Mouse (Mus musculus): ENCODE measurements around the gene Stard9. TPM values are rescaled to one million over a fixed set of nuclear protein-coding genes. Genes with fewer than 3 reads are reported as not detected.

Gene Stard9
- polyA plus RNA-seq, 1 experiment from 2014 or later = 6.2 TPM

DNA sequence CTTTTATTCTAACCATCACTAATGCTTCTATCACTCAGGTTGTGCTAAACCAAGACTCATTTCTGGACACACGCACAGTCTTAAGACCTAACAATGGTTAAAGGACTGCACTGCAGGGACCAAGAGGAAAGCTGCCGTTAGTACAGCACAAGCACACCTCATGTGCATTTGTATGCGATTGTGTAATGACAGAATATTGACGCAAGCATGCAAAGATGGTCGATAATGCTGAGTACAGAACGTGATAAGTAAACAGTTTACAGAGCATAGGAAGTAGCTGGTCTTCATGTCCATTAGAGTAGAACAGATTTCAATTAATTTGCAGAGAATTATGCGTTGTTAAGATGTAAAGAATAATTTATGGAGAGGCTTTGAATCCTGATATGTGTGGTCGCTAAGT lies 11.9 kb downstream of the Stard9 start:
- no peaks in the 10 kb centered on the region for H3K27me3 ChIP-seq (replicated peaks; ENCODE audit: control insufficient read depth, insufficient read depth, low read length)
- H3K9me3 ChIP-seq (ENCODE audit: control insufficient read depth, low read length) = no peaks in the 10 kb centered on the region
- no peaks in the 10 kb centered on the region for H3K4me1 ChIP-seq (replicated peaks; ENCODE audit: control insufficient read depth, insufficient read depth, low read length)
- no peaks in the 10 kb centered on the region for H3K36me3 ChIP-seq (ENCODE audit: control insufficient read depth, insufficient read depth, low read length)
- no peak overlapping the region for H3K4me3 ChIP-seq (ENCODE audit: low read depth, low read length)
- ATAC-seq (replicated peaks; ENCODE audit: low FRiP score, low TSS enrichment, low read depth) (no peak), DNase-seq (ENCODE audit: low spot score) (no peak)
- WGBS = 87% methylated on average over 8 of the region's 8 CpGs
- H3K9ac ChIP-seq (ENCODE audit: low read length) = no peak overlapping the region
- H3K4me2 ChIP-seq (ENCODE audit: low read length) = no peak overlapping the region
- H3K27ac ChIP-seq (ENCODE audit: low read depth) = no peak overlapping the region

DNA sequence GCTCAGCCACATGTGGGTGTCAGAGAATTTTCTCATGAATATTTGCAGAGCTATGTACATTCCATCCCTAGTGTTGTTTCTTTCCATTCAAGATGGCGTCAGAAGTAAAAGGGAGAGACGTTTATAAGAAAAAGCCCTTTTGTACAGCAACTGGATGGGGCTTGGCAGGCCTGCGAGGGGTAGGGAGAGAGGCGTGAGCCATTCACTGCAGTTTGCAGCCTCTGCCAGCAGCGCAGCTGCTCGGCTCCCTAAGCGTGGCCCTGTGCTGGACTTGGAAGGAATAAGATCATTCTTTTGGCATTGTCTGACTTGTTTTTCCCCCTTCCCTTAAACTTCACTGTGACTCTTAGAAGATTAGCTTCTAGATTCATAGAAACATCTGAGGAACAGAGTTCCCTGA lies 14.9 kb downstream of the Stard9 start:
- H3K9me3 ChIP-seq (ENCODE audit: control insufficient read depth, low read length) = no peaks in the 10 kb centered on the region
- no peaks in the 10 kb centered on the region for H3K27me3 ChIP-seq (replicated peaks; ENCODE audit: control insufficient read depth, insufficient read depth, low read length)
- H3K36me3 ChIP-seq (ENCODE audit: control insufficient read depth, insufficient read depth, low read length) = no peaks in the 10 kb centered on the region
- H3K4me3 ChIP-seq (ENCODE audit: low read depth, low read length) = no peak overlapping the region
- WGBS = 69% methylated on average over 7 of the region's 7 CpGs
- no peak overlapping the region for H3K4me2 ChIP-seq (ENCODE audit: low read length)
- no peak overlapping the region for H3K9ac ChIP-seq (ENCODE audit: low read length)
- DNase-seq (ENCODE audit: low spot score) = no peak
- H3K4me1 ChIP-seq (replicated peaks; ENCODE audit: control insufficient read depth, insufficient read depth, low read length) = no peaks in the 10 kb centered on the region
- H3K27ac ChIP-seq (ENCODE audit: low read depth) = no peak overlapping the region
- ATAC-seq (replicated peaks; ENCODE audit: low FRiP score, low TSS enrichment, low read depth) = no peak

DNA sequence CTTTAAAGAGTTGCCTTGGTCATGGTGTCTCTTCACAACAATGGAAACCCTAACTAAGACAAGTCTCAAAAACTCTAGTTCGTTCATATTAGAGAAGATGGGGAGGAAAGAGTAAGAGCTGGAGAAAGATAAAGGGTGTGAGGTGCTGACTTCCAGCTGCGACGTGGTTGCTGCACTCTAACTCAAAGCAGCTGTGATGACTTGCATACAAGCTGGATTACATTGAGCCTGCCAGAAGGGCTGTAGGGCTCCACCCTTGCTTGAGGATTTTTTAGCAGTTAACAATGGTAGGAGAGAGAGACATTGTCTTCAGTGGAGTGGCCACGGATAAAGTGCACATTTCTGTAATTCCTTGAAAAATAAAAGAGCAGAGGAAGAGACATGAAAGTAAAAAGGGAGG lies 17.9 kb downstream of the Stard9 start:
- Histone ChIP-seq H3K9me3 (ENCODE audit: control insufficient read depth, low read length) (no peaks in the 10 kb centered on the region), H3K36me3 (ENCODE audit: control insufficient read depth, insufficient read depth, low read length) (no peaks in the 10 kb centered on the region), H3K27ac (ENCODE audit: low read depth) (no peak overlapping the region), H3K4me3 (ENCODE audit: low read depth, low read length) (no peak overlapping the region), H3K4me2 (ENCODE audit: low read length) (no peak overlapping the region), H3K9ac (ENCODE audit: low read length) (no peak overlapping the region), H3K27me3 (replicated peaks; ENCODE audit: control insufficient read depth, insufficient read depth, low read length) (no peaks in the 10 kb centered on the region), H3K4me1 (replicated peaks; ENCODE audit: control insufficient read depth, insufficient read depth, low read length) (no peaks in the 10 kb centered on the region)
- ATAC-seq (replicated peaks; ENCODE audit: low FRiP score, low TSS enrichment, low read depth) (no peak), DNase-seq (ENCODE audit: low spot score) (no peak)
- 81% methylated on average over 4 of the region's 4 CpGs for WGBS

DNA sequence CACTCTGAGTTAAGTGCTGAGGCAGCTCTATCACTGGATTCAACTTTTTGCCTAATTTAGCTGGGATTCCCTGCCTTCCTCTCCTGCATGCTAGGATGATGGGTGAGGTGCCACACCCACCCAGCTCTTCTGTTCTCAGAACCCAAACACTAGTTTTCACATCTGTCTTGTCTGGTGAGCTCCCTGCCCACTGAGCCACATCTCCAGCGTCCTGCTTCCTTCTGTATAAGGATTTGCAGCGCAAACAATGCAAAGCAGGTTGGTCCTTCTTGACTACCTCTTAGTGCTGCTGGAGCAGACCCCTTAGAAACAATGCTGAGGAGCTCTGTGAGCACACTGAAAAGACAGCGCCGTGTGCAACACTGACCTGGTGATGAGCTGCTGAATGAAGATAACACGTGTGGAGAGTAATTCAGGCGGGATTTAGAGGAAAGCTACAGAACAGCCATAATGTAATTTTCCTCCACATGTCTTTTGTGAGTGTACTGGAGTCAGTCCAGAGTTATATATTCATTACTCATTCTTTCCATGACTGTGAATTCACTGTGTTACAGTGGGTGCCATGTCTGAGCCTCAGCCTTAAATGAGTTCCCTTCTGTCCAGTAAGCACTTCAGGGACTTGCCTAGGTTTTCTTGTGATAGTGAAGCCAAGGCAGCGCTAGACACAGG lies 23.5 kb downstream of the Stard9 start:
- Histone ChIP-seq H3K4me1 (replicated peaks; ENCODE audit: control insufficient read depth, insufficient read depth, low read length) (no peaks in the 10 kb centered on the region), H3K27ac (ENCODE audit: low read depth) (no peak overlapping the region; the same call in 1 of the 2 replicates), H3K4me2 (ENCODE audit: low read length) (no peak overlapping the region), H3K36me3 (ENCODE audit: control insufficient read depth, insufficient read depth, low read length) (no peaks in the 10 kb centered on the region), H3K27me3 (replicated peaks; ENCODE audit: control insufficient read depth, insufficient read depth, low read length) (no peaks in the 10 kb centered on the region), H3K4me3 (ENCODE audit: low read depth, low read length) (no peak overlapping the region), H3K9ac (ENCODE audit: low read length) (no peak overlapping the region), H3K9me3 (ENCODE audit: control insufficient read depth, low read length) (no peaks in the 10 kb centered on the region)
- DNase-seq (ENCODE audit: low spot score) = no peak
- 75% methylated on average over 7 of the region's 7 CpGs for WGBS
- no peak for ATAC-seq (replicated peaks; ENCODE audit: low FRiP score, low TSS enrichment, low read depth)

DNA sequence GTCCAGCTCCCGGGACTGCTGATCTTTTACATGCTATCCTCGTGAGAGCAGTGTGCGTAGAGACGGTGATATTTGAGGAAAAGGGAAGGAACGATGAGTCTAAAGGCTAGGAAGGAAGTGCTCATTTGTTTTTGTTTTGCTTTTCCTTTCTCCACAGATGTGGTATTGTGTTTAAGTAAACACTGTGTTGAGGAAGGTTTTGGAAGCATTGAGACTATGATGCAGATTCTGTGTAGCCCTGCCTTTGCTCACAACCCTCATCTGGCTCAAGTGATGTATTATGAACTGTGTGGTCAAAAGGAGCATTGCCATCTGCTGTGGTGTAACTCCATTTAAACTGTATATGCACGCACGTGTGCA lies 24.0 kb downstream of the Stard9 start:
- no peak overlapping the region for H3K9ac ChIP-seq (ENCODE audit: low read length)
- DNase-seq (ENCODE audit: low spot score) (no peak), ATAC-seq (replicated peaks; ENCODE audit: low FRiP score, low TSS enrichment, low read depth) (no peak)
- no peak overlapping the region for H3K4me2 ChIP-seq (ENCODE audit: low read length)
- 81% methylated on average over 7 of the region's 7 CpGs for WGBS
- no peaks in the 10 kb centered on the region for H3K27me3 ChIP-seq (replicated peaks; ENCODE audit: control insufficient read depth, insufficient read depth, low read length)
- no peaks in the 10 kb centered on the region for H3K36me3 ChIP-seq (ENCODE audit: control insufficient read depth, insufficient read depth, low read length)
- H3K4me1 ChIP-seq (replicated peaks; ENCODE audit: control insufficient read depth, insufficient read depth, low read length) = no peaks in the 10 kb centered on the region
- no peak overlapping the region for H3K4me3 ChIP-seq (ENCODE audit: low read depth, low read length)
- H3K9me3 ChIP-seq (ENCODE audit: control insufficient read depth, low read length) = no peaks in the 10 kb centered on the region
- H3K27ac ChIP-seq (ENCODE audit: low read depth) = no peak overlapping the region; the same call in 1 of the 2 replicates

DNA sequence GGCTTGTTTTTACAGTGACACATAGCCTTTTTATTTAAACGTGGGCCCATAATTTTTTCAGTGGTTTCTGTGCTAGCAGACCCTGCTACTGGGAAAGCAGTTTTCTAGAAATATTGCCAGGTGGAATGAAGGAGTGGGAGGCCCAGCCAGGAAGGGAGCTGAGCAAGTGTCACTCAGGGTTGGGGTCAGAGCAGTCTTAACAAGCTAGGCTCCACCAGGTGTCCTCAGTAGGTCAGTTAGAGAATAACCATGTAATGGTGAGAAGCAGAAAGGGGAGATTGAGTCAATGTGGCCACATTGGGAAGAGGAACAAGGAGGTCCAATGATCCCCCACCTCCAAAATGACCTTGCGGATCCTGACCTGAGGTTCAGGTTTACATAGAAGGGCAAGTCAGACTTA lies 25.8 kb downstream of the Stard9 start:
- H3K36me3 ChIP-seq (ENCODE audit: control insufficient read depth, insufficient read depth, low read length) = no peaks in the 10 kb centered on the region
- no peaks in the 10 kb centered on the region for H3K4me1 ChIP-seq (replicated peaks; ENCODE audit: control insufficient read depth, insufficient read depth, low read length)
- ATAC-seq (replicated peaks; ENCODE audit: low FRiP score, low TSS enrichment, low read depth) = no peak
- H3K9ac ChIP-seq (ENCODE audit: low read length) = no peak overlapping the region
- H3K27ac ChIP-seq (ENCODE audit: low read depth) = no peak overlapping the region
- H3K9me3 ChIP-seq (ENCODE audit: control insufficient read depth, low read length) = no peaks in the 10 kb centered on the region
- no peak overlapping the region for H3K4me3 ChIP-seq (ENCODE audit: low read depth, low read length)
- WGBS = 83% methylated on average over 2 of the region's 2 CpGs
- no peak for DNase-seq (ENCODE audit: low spot score)
- no peaks in the 10 kb centered on the region for H3K27me3 ChIP-seq (replicated peaks; ENCODE audit: control insufficient read depth, insufficient read depth, low read length)
- no peak overlapping the region for H3K4me2 ChIP-seq (ENCODE audit: low read length)

DNA sequence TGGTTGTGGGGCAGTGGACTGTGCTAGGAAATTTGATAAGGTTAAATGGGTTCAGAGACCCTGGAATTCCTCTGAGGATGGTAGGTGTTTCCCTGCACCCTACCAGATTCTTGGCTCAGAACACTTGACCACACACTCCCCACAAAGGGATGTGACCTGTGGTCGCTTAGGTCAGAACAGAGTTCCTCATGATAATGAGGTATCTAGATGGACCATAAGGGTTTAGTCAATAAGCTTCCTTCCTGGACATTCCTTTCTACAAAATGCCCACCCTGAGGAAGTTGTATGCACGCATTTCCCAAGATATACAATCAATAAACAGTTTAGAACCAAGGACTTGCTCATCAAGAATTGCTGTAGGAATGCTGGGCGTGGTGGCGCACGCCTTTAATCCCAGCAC lies 27.0 kb downstream of the Stard9 start:
- 90% methylated on average over 5 of the region's 5 CpGs for WGBS
- Histone ChIP-seq H3K27ac (ENCODE audit: low read depth) (no peak overlapping the region), H3K9ac (ENCODE audit: low read length) (no peak overlapping the region), H3K36me3 (ENCODE audit: control insufficient read depth, insufficient read depth, low read length) (no peaks in the 10 kb centered on the region), H3K27me3 (replicated peaks; ENCODE audit: control insufficient read depth, insufficient read depth, low read length) (no peaks in the 10 kb centered on the region), H3K4me3 (ENCODE audit: low read depth, low read length) (no peak overlapping the region), H3K4me1 (replicated peaks; ENCODE audit: control insufficient read depth, insufficient read depth, low read length) (no peaks in the 10 kb centered on the region), H3K4me2 (ENCODE audit: low read length) (no peak overlapping the region), H3K9me3 (ENCODE audit: control insufficient read depth, low read length) (no peaks in the 10 kb centered on the region)
- DNase-seq (ENCODE audit: low spot score) (no peak), ATAC-seq (replicated peaks; ENCODE audit: low FRiP score, low TSS enrichment, low read depth) (no peak)

DNA sequence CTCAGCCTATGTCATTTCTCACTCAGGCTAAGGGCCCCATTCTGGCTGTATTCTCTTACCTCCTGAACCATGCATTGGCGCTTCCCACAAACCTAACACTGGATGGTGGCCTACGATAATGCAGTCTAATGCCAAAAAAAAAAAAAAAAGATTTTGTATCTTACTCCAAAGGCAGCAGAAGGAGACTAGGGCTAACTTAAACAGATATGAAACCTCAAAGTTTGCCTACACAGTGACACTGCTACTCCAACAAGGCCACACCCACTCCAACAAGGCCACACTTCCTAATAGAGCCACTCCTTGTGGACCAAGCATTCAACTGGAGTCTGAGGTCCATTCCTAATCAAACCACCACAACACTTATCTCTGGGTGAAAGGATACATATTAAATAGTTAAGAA lies 27.8 kb downstream of the Stard9 start:
- ATAC-seq (replicated peaks; ENCODE audit: low FRiP score, low TSS enrichment, low read depth) (no peak), DNase-seq (ENCODE audit: low spot score) (no peak)
- H3K4me1 ChIP-seq (replicated peaks; ENCODE audit: control insufficient read depth, insufficient read depth, low read length) = no peaks in the 10 kb centered on the region
- 97% methylated on average over 2 of the region's 2 CpGs for WGBS
- no peak overlapping the region for H3K9ac ChIP-seq (ENCODE audit: low read length)
- no peaks in the 10 kb centered on the region for H3K9me3 ChIP-seq (ENCODE audit: control insufficient read depth, low read length)
- H3K27ac ChIP-seq (ENCODE audit: low read depth) = no peak overlapping the region
- no peak overlapping the region for H3K4me3 ChIP-seq (ENCODE audit: low read depth, low read length)
- H3K27me3 ChIP-seq (replicated peaks; ENCODE audit: control insufficient read depth, insufficient read depth, low read length) = no peaks in the 10 kb centered on the region
- no peak overlapping the region for H3K4me2 ChIP-seq (ENCODE audit: low read length)
- H3K36me3 ChIP-seq (ENCODE audit: control insufficient read depth, insufficient read depth, low read length) = no peaks in the 10 kb centered on the region

DNA sequence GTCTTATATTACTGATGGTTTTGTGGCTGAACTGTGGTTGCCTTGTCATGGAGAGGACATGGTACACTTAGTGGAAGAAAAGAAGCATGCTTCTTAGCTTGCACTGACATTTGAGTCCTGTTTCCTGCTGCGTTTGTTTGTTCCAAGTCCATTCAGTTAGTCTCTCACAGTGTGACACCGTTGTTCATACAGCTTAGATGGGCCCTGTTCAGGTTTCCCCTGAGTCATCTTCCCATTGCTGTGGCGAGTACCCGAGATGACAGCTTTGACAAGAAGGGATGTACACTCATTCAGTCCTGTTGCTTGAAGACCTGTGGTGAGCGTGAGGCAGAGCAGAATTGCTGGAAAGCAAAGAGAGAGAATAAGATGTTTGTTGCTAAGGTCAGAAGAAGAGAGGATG lies 29.6 kb downstream of the Stard9 start:
- Histone ChIP-seq H3K4me3 (ENCODE audit: low read depth, low read length) (no peak overlapping the region), H3K9ac (ENCODE audit: low read length) (no peak overlapping the region), H3K4me2 (ENCODE audit: low read length) (no peak overlapping the region), H3K9me3 (ENCODE audit: control insufficient read depth, low read length) (no peaks in the 10 kb centered on the region), H3K27ac (ENCODE audit: low read depth) (no peak overlapping the region), H3K36me3 (ENCODE audit: control insufficient read depth, insufficient read depth, low read length) (no peaks in the 10 kb centered on the region), H3K27me3 (replicated peaks; ENCODE audit: control insufficient read depth, insufficient read depth, low read length) (no peaks in the 10 kb centered on the region), H3K4me1 (replicated peaks; ENCODE audit: control insufficient read depth, insufficient read depth, low read length) (no peaks in the 10 kb centered on the region)
- ATAC-seq (replicated peaks; ENCODE audit: low FRiP score, low TSS enrichment, low read depth) (no peak), DNase-seq (ENCODE audit: low spot score) (no peak)
- WGBS = 78% methylated on average over 5 of the region's 5 CpGs

Data from intestine, embryonic 14.5 days (tissue).